Mouse (Mus musculus): ENCODE measurements at regions not wholly inside any gene's neighbourhood (a gene's known extent, or its start where the extent isn't known, plus 50 kb on each side); places are given as distances from the start of the nearest gene placed in this dataset.

DNA sequence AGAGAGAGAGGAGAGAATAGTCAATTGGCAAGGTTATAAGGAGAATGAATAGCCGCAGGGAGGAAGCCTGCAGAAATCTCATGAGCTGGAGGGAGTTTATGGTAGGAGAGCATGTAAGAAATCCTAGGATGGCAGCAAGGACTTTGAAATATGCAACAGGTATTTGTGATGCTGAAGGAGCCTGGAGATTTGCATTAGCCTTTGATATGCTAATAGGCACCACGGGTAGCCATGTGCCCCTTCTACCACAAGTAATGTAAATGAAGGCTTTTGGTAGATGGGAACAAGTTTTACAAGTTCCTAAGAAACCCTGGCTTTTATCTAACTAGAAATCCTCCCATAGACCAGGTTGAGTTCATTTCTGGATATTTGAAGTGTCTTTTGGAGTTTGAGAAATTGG is 871.2 kb downstream of the Defb40 start:
- in situ Hi-C loops (cut with MboI; ENCODE audit: low sequenced_read_pairs in 2 of 2, unreplicated experiment in 2 of 2), result no loop called here
- DNase-seq (ENCODE audit: low read depth, low spot score), result peak; percentile 21
- TF ChIP-seq CHD2 (IDR thresholded peaks at IDR 0.05; ENCODE audit: low read depth, low read length) (0 out of 2 replicates have a peak, but pooled peaks have one; percentile 28), ZNF384 (IDR thresholded peaks at IDR 0.05; ENCODE audit: low read depth, low read length) (no peak)
- no peak overlapping the region for H3K9ac ChIP-seq (ENCODE audit: insufficient read depth, low read depth, low read length, poor library complexity, severe bottlenecking)
- no peaks in the 10 kb centered on the region for H3K36me3 ChIP-seq (ENCODE audit: control insufficient read depth, insufficient read depth, low read length, poor library complexity, severe bottlenecking)
- H3K4me1 ChIP-seq (ENCODE audit: control insufficient read depth in 2 of 2, insufficient read depth in 2 of 2, low read length in 2 of 2, poor library complexity in 1 of 2), result peaks cover 3 to 11% of the 10 kb centered on the region in 2 experiments; a peak in 2 of 4 replicates
- no peak overlapping the region for H3K4me3 ChIP-seq (ENCODE audit: insufficient read depth in 1 of 2, low read depth in 1 of 2, low read length in 2 of 2, poor library complexity in 1 of 2, severe bottlenecking in 1 of 2)
- H3K27ac ChIP-seq (ENCODE audit: insufficient read depth, low read depth, low read length, poor library complexity, severe bottlenecking), result no peak overlapping the region
- no peaks in the 10 kb centered on the region for H3K9me3 ChIP-seq (ENCODE audit: control insufficient read depth, insufficient read depth, low read depth, low read length)

DNA sequence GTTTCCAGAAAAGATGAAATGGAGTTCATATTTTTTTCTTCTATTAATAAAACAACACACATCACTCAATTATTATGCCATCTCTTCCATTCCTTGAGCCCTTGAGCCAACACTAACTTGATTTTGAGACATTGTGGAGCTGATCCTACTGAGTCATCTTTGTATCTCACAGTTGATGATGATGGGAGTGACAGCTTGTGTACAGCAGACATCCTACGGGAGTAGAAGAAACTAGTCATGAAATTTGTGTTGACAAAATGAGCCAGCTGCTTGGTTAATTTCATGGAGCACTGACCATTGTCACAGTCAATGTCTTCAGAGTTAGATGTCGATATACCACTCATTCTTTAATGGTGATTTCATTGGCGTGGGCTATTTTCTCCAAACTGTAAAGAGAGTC is 912.6 kb downstream of the Defb40 start:
- DNase-seq (ENCODE audit: low read depth, low spot score), result no peak
- no peaks in the 10 kb centered on the region for H3K4me1 ChIP-seq (ENCODE audit: control insufficient read depth in 2 of 2, insufficient read depth in 2 of 2, low read length in 2 of 2, poor library complexity in 1 of 2)
- TF ChIP-seq CHD2 (IDR thresholded peaks at IDR 0.05; ENCODE audit: low read depth, low read length) (no peak), ZNF384 (IDR thresholded peaks at IDR 0.05; ENCODE audit: low read depth, low read length) (no peak), MAFK (IDR thresholded peaks at IDR 0.05; ENCODE audit: insufficient read depth, low read depth, low read length) (no peak), HCFC1 (IDR thresholded peaks at IDR 0.05; ENCODE audit: borderline replicate concordance, insufficient read depth, low read length) (no peak), ZC3H11A (IDR thresholded peaks at IDR 0.05; ENCODE audit: borderline replicate concordance, low read depth, low read length) (no peak)
- H3K36me3 ChIP-seq (ENCODE audit: control insufficient read depth, insufficient read depth, low read length, poor library complexity, severe bottlenecking), result no peaks in the 10 kb centered on the region
- in situ Hi-C loops (cut with MboI; ENCODE audit: low sequenced_read_pairs in 2 of 2, unreplicated experiment in 2 of 2), result no loop called here
- no peaks in the 10 kb centered on the region for H3K9me3 ChIP-seq (ENCODE audit: control insufficient read depth, insufficient read depth, low read depth, low read length)
- no peak overlapping the region for H3K27ac ChIP-seq (ENCODE audit: insufficient read depth, low read depth, low read length, poor library complexity, severe bottlenecking)
- H3K9ac ChIP-seq (ENCODE audit: insufficient read depth, low read depth, low read length, poor library complexity, severe bottlenecking), result no peak overlapping the region
- H3K4me3 ChIP-seq (ENCODE audit: insufficient read depth in 1 of 2, low read depth in 1 of 2, low read length in 2 of 2, poor library complexity in 1 of 2, severe bottlenecking in 1 of 2), result no peak overlapping the region

DNA sequence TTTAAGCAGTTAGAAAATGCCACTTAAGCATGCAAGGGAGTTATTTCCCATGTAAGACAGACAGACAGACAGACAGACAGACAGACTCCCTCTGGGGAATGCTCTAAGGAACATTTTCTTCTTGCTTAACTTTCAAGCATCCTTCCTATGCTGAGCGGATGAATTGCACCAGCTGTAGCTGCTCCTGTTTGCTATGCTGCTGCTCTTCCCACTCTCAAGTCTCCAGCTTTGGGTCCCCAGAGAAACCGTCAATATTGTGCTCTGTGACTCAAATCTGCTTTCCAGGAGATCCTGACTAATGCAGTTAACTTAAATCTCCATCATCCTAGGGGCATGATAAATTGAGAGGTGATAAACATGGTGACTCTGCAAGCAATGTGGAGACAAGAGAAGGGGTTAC is 918.5 kb downstream of the Defb40 start:
- Histone ChIP-seq H3K9ac (ENCODE audit: insufficient read depth, low read depth, low read length, poor library complexity, severe bottlenecking) (no peak overlapping the region), H3K4me3 (ENCODE audit: insufficient read depth in 1 of 2, low read depth in 1 of 2, low read length in 2 of 2, poor library complexity in 1 of 2, severe bottlenecking in 1 of 2) (no peak overlapping the region), H3K4me1 (ENCODE audit: control insufficient read depth in 2 of 2, insufficient read depth in 2 of 2, low read length in 2 of 2, poor library complexity in 1 of 2) (no peaks in the 10 kb centered on the region), H3K36me3 (ENCODE audit: control insufficient read depth, insufficient read depth, low read length, poor library complexity, severe bottlenecking) (no peaks in the 10 kb centered on the region), H3K27ac (ENCODE audit: insufficient read depth, low read depth, low read length, poor library complexity, severe bottlenecking) (no peak overlapping the region), H3K9me3 (ENCODE audit: control insufficient read depth, insufficient read depth, low read depth, low read length) (no peaks in the 10 kb centered on the region)
- DNase-seq (ENCODE audit: low read depth, low spot score), result no peak
- TF ChIP-seq CHD2 (IDR thresholded peaks at IDR 0.05; ENCODE audit: low read depth, low read length) (no peak), HCFC1 (IDR thresholded peaks at IDR 0.05; ENCODE audit: borderline replicate concordance, insufficient read depth, low read length) (no peak), ZNF384 (IDR thresholded peaks at IDR 0.05; ENCODE audit: low read depth, low read length) (no peak), MAFK (IDR thresholded peaks at IDR 0.05; ENCODE audit: insufficient read depth, low read depth, low read length) (no peak), ZC3H11A (IDR thresholded peaks at IDR 0.05; ENCODE audit: borderline replicate concordance, low read depth, low read length) (no peak)
- in situ Hi-C loops (cut with MboI; ENCODE audit: low sequenced_read_pairs in 2 of 2, unreplicated experiment in 2 of 2), result no loop called here

DNA sequence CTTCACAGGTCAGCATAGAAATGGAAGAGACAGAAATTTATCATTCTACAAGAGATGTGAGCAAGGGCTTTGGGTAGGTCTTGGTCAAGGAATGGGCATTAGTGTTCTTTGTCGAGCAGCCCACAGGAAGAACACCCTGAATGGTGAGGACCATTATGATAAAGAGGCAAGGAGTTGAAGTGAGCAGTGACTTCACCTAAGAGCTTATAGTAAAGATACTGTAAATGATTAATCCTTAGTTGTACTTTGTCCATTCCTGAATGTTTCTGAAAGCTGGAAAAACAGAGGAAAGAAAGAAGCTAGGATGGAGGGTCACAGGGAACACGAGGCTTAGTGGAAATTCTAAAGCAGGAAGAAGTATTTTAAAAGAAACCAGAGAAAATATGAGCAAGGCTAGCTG is 956.9 kb downstream of the Defb40 start:
- DNase-seq (ENCODE audit: low read depth, low spot score), result no peak
- in situ Hi-C loops (cut with MboI; ENCODE audit: low sequenced_read_pairs in 2 of 2, unreplicated experiment in 2 of 2), result no loop called here

DNA sequence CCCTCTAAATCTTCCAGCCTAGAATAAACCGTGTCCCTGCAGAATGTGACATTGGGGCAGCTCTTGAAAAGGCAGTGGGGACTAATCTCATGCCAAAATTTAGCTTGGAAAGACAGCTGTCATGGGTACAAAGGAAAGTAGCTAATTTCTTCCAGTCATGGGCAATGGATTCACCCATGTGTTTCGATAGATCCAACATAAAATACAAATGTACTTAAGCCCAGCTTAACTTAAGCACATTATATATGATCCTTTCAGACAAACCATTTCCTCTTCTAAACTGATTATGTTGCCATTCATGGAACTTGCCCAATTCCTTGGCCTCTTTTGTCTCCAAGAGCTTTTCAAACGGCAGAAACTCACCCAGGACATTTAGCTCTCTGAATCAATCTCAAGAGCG is 970.5 kb downstream of the Defb40 start:
- H3K9ac ChIP-seq (ENCODE audit: insufficient read depth, low read depth, low read length, poor library complexity, severe bottlenecking), result no peak overlapping the region
- in situ Hi-C loops (cut with MboI; ENCODE audit: low sequenced_read_pairs in 2 of 2, unreplicated experiment in 2 of 2), result no loop called here
- H3K36me3 ChIP-seq (ENCODE audit: control insufficient read depth, insufficient read depth, low read length, poor library complexity, severe bottlenecking), result no peaks in the 10 kb centered on the region
- no peaks in the 10 kb centered on the region for H3K9me3 ChIP-seq (ENCODE audit: control insufficient read depth, insufficient read depth, low read depth, low read length)
- no peak overlapping the region for H3K4me3 ChIP-seq (ENCODE audit: insufficient read depth in 1 of 2, low read depth in 1 of 2, low read length in 2 of 2, poor library complexity in 1 of 2, severe bottlenecking in 1 of 2)
- no peak for TF ChIP-seq MAFK (IDR thresholded peaks at IDR 0.05; ENCODE audit: insufficient read depth, low read depth, low read length)
- no peaks in the 10 kb centered on the region for H3K4me1 ChIP-seq (ENCODE audit: control insufficient read depth in 2 of 2, insufficient read depth in 2 of 2, low read length in 2 of 2, poor library complexity in 1 of 2)
- DNase-seq (ENCODE audit: low read depth, low spot score), result no peak
- H3K27ac ChIP-seq (ENCODE audit: insufficient read depth, low read depth, low read length, poor library complexity, severe bottlenecking), result no peak overlapping the region

More for the DNA sequence above, 956.9 kb downstream of the Defb40 start:
- H3K27ac ChIP-seq (ENCODE audit: insufficient read depth, low read depth, low read length, poor library complexity, severe bottlenecking), result no peak overlapping the region
- H3K4me1 ChIP-seq (ENCODE audit: control insufficient read depth in 2 of 2, insufficient read depth in 2 of 2, low read length in 2 of 2, poor library complexity in 1 of 2), result no peaks in the 10 kb centered on the region
- H3K4me3 ChIP-seq (ENCODE audit: insufficient read depth in 1 of 2, low read depth in 1 of 2, low read length in 2 of 2, poor library complexity in 1 of 2, severe bottlenecking in 1 of 2), result no peak overlapping the region
- H3K36me3 ChIP-seq (ENCODE audit: control insufficient read depth, insufficient read depth, low read length, poor library complexity, severe bottlenecking), result no peaks in the 10 kb centered on the region
- no peak overlapping the region for H3K9ac ChIP-seq (ENCODE audit: insufficient read depth, low read depth, low read length, poor library complexity, severe bottlenecking)
- H3K9me3 ChIP-seq (ENCODE audit: control insufficient read depth, insufficient read depth, low read depth, low read length), result no peaks in the 10 kb centered on the region
- no peak for TF ChIP-seq HCFC1 (IDR thresholded peaks at IDR 0.05; ENCODE audit: borderline replicate concordance, insufficient read depth, low read length)
- no peak for TF ChIP-seq ZC3H11A (IDR thresholded peaks at IDR 0.05; ENCODE audit: borderline replicate concordance, low read depth, low read length)
- no peak for TF ChIP-seq MAFK (IDR thresholded peaks at IDR 0.05; ENCODE audit: insufficient read depth, low read depth, low read length)
- no peak for TF ChIP-seq ZNF384 (IDR thresholded peaks at IDR 0.05; ENCODE audit: low read depth, low read length)
- TF ChIP-seq CHD2 (IDR thresholded peaks at IDR 0.05; ENCODE audit: low read depth, low read length), result no peak
